Mouse (Mus musculus) limb, embryonic 10.5 days (tissue): ENCODE measurements around the gene Pip5k1c. TPM values are rescaled to one million over a fixed set of nuclear protein-coding genes. Genes with fewer than 3 reads are reported as not detected.

Experiments
- DNase-seq: peaks from one replicate; pipeline ENCODE4 v3.0.0-alpha.2; 2017; ENCODE audit warnings: low spot score
- H3K27ac ChIP-seq: fragments of 300-500 bp; sonication (generic); 2 replicates; pipeline ENCODE4 v1.5.1; 2016; ENCODE audit warnings: mild to moderate bottlenecking
- H3K27me3 ChIP-seq: fragments of 300-500 bp; sonication (generic); 2 replicates; pipeline ENCODE4 v1.6.1; 2016; ENCODE audit warnings: low read depth, mild to moderate bottlenecking; ENCODE audit not compliant: poor library complexity, severe bottlenecking
- H3K36me3 ChIP-seq: fragments of 300-500 bp; sonication (generic); 2 replicates; pipeline ENCODE4 v1.6.1; 2016; ENCODE audit warnings: mild to moderate bottlenecking, moderate library complexity
- H3K4me1 ChIP-seq: fragments of 300-500 bp; sonication (generic); 2 replicates; pipeline ENCODE4 v1.6.1; 2016
- H3K4me3 ChIP-seq: fragments of 300-500 bp; sonication (generic); 2 replicates; pipeline ENCODE4 v1.5.1; 2016; ENCODE audit warnings: mild to moderate bottlenecking, moderate library complexity
- H3K9me3 ChIP-seq: fragments of 300-500 bp; sonication (generic); replicated peaks from 2 replicates; pipeline ENCODE4 v1.6.1; 2016; ENCODE audit warnings: mild to moderate bottlenecking
- WGBS: fragments of 180-500 bp; shearing (Covaris S2); methylation state at CpG from one replicate; pipeline ENCODE4 v1.1.7; 2016; 5-methylcytosine and 5-hydroxymethylcytosine counted together
- microRNA-seq: library from miRNA; unstranded; fragments of <30 nt; microRNA quantifications from one replicate; pipeline ENCODE4, GENCODE M21; 2017
- polyA plus RNA-seq: library from polyadenylated mRNA; unstranded; fragments of >200 nt; fragmentation: Nextera tagmentation; extraction: Ambion mirVana; gene quantifications from 2 replicates; pipeline ENCODE4 v1.2.1, GENCODE M21; 2016

Gene Pip5k1c
- polyA plus RNA-seq, 1 experiment from 2014 or later = 71.3 TPM

DNA sequence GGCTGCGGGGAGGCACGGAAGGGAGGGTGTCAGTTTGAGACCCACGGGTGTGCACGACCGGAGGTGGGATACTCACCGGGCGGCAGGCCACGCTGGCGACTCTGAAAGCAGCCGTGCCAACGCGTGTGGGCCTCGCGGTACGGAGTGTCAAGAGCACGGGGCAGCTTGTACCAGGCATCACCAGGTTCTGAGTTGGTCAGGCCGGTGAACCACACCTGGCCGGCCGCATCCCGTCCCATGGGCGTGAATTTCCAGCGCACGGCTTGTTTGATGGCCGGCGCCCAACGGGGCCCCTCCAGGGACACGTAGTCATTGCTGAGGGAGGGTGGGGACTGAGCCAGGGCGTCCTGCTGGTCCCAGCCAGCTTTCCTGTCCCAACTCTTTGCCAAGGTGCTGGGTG lies 71.9 kb downstream of the Pip5k1c start:
- DNase-seq = no peak
- H3K9me3 ChIP-seq = no peaks in the 10 kb centered on the region
- H3K27ac ChIP-seq = no peak overlapping the region
- peak overlapping the region; percentile 47 for H3K4me3 ChIP-seq
- H3K36me3 ChIP-seq = peaks cover 63% of the 10 kb centered on the region
- H3K4me1 ChIP-seq = peaks cover 64% of the 10 kb centered on the region
- peaks cover 40% of the 10 kb centered on the region for H3K27me3 ChIP-seq
- WGBS = 11% methylated on average over 28 of the region's 28 CpGs

DNA sequence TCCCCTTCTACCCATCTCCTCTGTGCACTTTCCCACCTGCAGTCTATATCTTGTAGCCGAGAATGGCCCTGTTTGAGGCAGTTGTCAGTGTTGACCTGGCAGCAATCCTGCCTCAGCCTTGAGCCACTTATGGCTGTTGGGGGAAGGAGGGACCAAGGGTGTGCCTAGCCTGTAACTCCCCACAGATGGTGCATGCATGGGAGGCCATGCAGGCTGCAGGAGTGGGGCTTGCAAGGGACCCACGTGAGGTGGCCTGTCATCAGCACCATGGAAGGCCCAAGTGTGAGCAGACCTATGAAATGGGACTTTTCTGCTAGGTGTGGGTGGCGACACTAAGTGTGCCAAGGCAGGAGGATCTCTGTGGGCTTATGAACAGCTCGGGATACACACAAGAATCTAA lies 72.3 kb downstream of the Pip5k1c start:
- WGBS = 38% methylated on average over 4 of the region's 4 CpGs
- H3K36me3 ChIP-seq = peaks cover 67% of the 10 kb centered on the region
- peak overlapping the region; percentile 47 for H3K4me3 ChIP-seq
- no peaks in the 10 kb centered on the region for H3K9me3 ChIP-seq
- H3K27me3 ChIP-seq = peaks cover 40% of the 10 kb centered on the region
- H3K27ac ChIP-seq = no peak overlapping the region
- no peak for DNase-seq
- H3K4me1 ChIP-seq = peaks cover 62% of the 10 kb centered on the region

DNA sequence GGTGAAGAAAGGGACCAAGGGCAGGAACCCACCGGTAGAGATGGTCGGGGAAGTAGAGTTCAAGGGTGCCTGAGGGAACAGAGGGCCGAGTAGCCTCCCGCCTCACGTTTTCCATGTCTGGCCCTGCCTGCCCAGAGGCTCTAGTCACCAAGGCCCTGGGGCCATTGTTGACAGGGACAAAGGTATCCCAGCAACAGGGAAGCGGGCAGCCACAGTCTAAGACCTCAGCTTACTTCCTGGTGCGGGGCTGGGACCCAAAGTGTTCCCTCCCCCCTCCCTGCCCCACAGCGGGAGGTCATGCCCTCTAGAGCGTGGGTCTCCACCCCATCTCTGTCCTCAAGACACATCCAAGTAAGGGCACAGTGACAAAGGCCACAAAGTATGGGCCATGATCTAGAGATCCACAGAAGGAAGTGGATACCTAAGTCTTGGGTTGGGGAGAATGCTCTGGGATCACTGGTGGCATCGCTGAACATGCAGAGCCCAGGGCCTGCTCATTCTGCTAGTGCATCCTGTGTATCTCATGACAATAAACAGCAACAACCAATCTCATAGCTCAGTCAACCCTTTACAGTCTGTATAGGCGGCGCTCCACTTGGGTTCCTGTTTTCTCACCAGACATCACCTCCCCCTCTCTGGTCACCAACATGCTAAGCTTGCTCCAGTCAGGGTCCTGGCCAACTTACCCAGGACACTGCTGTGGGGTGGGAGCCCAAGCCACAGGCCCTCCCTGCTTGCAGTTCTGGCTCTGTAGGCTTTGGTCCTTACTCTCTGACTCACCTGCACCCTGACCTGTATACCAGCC lies 73.1 kb downstream of the Pip5k1c start, which contains the start of gene 4930404N11Rik:
Gene 4930404N11Rik (minus strand): TSS at position 145 of the 805 bp plus-strand sequence.
- 29% methylated on average over 12 of the region's 12 CpGs for WGBS

DNA sequence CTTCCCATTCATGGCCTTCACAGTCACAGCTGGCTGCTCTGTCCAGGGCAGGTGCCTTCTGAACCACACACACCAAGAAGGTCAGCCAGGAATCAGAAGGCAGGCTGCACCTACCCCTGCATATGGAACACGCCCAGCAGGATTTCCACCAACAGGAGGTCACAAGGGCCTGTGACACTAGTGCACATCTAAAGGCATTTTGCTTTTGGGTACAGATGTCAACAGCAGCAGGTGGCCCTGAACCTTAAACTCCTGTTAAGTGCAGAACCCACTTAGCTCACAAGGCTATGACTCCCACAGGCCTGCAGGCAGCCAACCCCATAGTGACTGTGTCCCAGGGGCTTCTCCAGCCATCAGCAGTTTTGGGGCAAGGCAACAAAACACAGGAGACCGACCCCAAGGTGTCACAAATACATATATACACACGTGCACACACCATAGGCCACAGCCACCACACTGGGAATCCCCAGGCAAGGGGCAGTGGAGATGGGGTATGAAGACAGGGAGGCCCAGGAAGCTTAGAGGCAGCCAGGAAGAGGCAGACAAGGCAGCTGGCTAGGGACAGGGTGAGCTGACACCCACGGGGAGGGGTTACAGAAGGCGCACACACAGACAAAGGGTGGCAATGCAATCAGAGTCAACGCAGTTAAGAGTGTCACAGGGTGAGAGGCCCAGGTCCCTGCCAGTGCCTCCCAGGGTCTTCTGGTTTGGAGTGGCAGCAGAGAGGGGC lies 73.9 kb downstream of the Pip5k1c start:
- peaks cover 40% of the 10 kb centered on the region for H3K27me3 ChIP-seq
- no peaks in the 10 kb centered on the region for H3K9me3 ChIP-seq
- H3K4me3 ChIP-seq = 0 out of 2 replicates have a peak overlapping the region, but pooled peaks have one; percentile 2
- peaks cover 75% of the 10 kb centered on the region for H3K36me3 ChIP-seq
- peaks cover 49% of the 10 kb centered on the region for H3K4me1 ChIP-seq
- H3K27ac ChIP-seq = no peak overlapping the region
- no peak for DNase-seq
- 83% methylated on average over 6 of the region's 6 CpGs for WGBS

More for the DNA sequence above, 73.1 kb downstream of the Pip5k1c start, which contains the start of gene 4930404N11Rik:
- Histone ChIP-seq H3K27me3 (peaks cover 40% of the 10 kb centered on the region), H3K27ac (no peak within 1 kb of the TSS), H3K4me1 (peaks cover 56% of the 10 kb centered on the region), H3K36me3 (peaks cover 75% of the 10 kb centered on the region), H3K9me3 (no peaks in the 10 kb centered on the region), H3K4me3 (peak within 1 kb of the TSS; percentile 47)
- DNase-seq = no peak

DNA sequence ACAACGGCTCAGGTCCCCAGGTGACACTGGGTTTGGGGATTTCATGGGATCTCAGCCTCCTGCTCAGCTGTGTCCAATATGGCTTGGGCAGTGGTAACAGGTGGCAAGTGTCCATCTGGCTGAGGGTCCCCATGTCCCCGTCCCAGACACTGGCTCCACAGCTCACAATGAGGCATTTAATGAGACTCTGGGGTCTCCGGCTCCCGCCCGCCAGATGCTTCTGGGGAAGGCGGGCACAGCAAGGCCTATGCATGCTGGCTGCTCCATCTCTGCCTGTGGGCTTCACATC lies 74.4 kb downstream of the Pip5k1c start:
- no peak overlapping the region for H3K27ac ChIP-seq
- peaks cover 38% of the 10 kb centered on the region for H3K27me3 ChIP-seq
- H3K36me3 ChIP-seq = peaks cover 75% of the 10 kb centered on the region
- DNase-seq = no peak
- H3K4me3 ChIP-seq = no peak overlapping the region
- H3K4me1 ChIP-seq = peaks cover 44% of the 10 kb centered on the region
- no peaks in the 10 kb centered on the region for H3K9me3 ChIP-seq
- WGBS = 90% methylated on average over 6 of the region's 6 CpGs

Small RNA genes lying within 50 kb of the gene (microRNA-seq; reads per million reads assigned to microRNA genes)
- gene Mir3057 = 15.5 reads per million, percentile 25 among the genes with 10 or more reads in this experiment

Other genes with a start within 250 kb of the Pip5k1c start
- 284 and 291 TPM in 2 replicates for gene Sgta, start 232.8 kb upstream of the Pip5k1c start, polyA plus RNA-seq
- 113 and 128 TPM in 2 replicates for gene Thop1, start 222.9 kb upstream of the Pip5k1c start, polyA plus RNA-seq
- 0.58 and 0.66 TPM in 2 replicates for gene Creb3l3, start 194.1 kb upstream of the Pip5k1c start, polyA plus RNA-seq
- gene Map2k2, start 187.0 kb upstream of the Pip5k1c start, polyA plus RNA-seq = 244 and 245 TPM in 2 replicates
- 9.6 and 11.7 TPM in 2 replicates for gene Zbtb7a, start 157.7 kb upstream of the Pip5k1c start, polyA plus RNA-seq
- gene Pias4, start 125.0 kb upstream of the Pip5k1c start, polyA plus RNA-seq = 73.6 and 73.9 TPM in 2 replicates
- 575 and 611 TPM in 2 replicates for gene Eef2, start 116.3 kb upstream of the Pip5k1c start, polyA plus RNA-seq
- 46.5 and 52.0 TPM in 2 replicates for gene Dapk3, start 110.0 kb upstream of the Pip5k1c start, polyA plus RNA-seq
- gene 4930442H23Rik, start 109.1 kb upstream of the Pip5k1c start, polyA plus RNA-seq = not detected in 2 replicates
- gene Nmrk2, start 90.9 kb upstream of the Pip5k1c start, polyA plus RNA-seq = not detected in 2 replicates
- gene Atcay, start 62.1 kb upstream of the Pip5k1c start, polyA plus RNA-seq = 0.06 TPM in 1 of 2 replicates, not detected in the other
- gene Zfr2, start 59.8 kb upstream of the Pip5k1c start, polyA plus RNA-seq = 2.0 and 5.0 TPM in 2 replicates
- gene Matk, start 40.0 kb upstream of the Pip5k1c start, polyA plus RNA-seq = 2.1 and 3.0 TPM in 2 replicates
- 234 and 258 TPM in 2 replicates for gene Mrpl54, start 26.0 kb upstream of the Pip5k1c start, polyA plus RNA-seq
- gene Apba3, start 26.0 kb upstream of the Pip5k1c start, polyA plus RNA-seq = 56.5 and 57.6 TPM in 2 replicates
- 4.7 and 5.1 TPM in 2 replicates for gene Tjp3, start 1.4 kb upstream of the Pip5k1c start, polyA plus RNA-seq
- 62.5 and 67.7 TPM in 2 replicates for gene Cactin, start 28.1 kb downstream of the Pip5k1c start, polyA plus RNA-seq
- 3.2 and 3.6 TPM in 2 replicates for gene Tbxa2r, start 35.8 kb downstream of the Pip5k1c start, polyA plus RNA-seq
- 0.09 TPM in 1 of 2 replicates, not detected in the other for gene Gipc3, start 50.3 kb downstream of the Pip5k1c start, polyA plus RNA-seq
- 99.6 and 114 TPM in 2 replicates for gene Hmg20b, start 57.5 kb downstream of the Pip5k1c start, polyA plus RNA-seq
- 7.6 and 8.8 TPM in 2 replicates for gene Mfsd12, start 64.5 kb downstream of the Pip5k1c start, polyA plus RNA-seq
- 0.24 and 0.38 TPM in 2 replicates for gene 4930404N11Rik, start 72.9 kb downstream of the Pip5k1c start, polyA plus RNA-seq
- 134 and 148 TPM in 2 replicates for gene Fzr1, start 85.6 kb downstream of the Pip5k1c start, polyA plus RNA-seq
- 101 and 115 TPM in 2 replicates for gene Dohh, start 91.5 kb downstream of the Pip5k1c start, polyA plus RNA-seq
- gene Gm48551, start 91.5 kb downstream of the Pip5k1c start, polyA plus RNA-seq = 3.8 and 4.2 TPM in 2 replicates
- 1.4 and 1.5 TPM in 2 replicates for gene Gm48552, start 96.0 kb downstream of the Pip5k1c start, polyA plus RNA-seq
- 1.9 and 2.9 TPM in 2 replicates for gene Smim24, start 100.1 kb downstream of the Pip5k1c start, polyA plus RNA-seq
- 9.3 and 19.8 TPM in 2 replicates for gene Nfic, start 162.7 kb downstream of the Pip5k1c start, polyA plus RNA-seq
- gene Celf5, start 189.7 kb downstream of the Pip5k1c start, polyA plus RNA-seq = 0.24 and 0.48 TPM in 2 replicates
- 100 and 102 TPM in 2 replicates for gene Ncln, start 203.4 kb downstream of the Pip5k1c start, polyA plus RNA-seq
- gene S1pr4, start 207.2 kb downstream of the Pip5k1c start, polyA plus RNA-seq = 0.34 and 0.39 TPM in 2 replicates
- gene Gna15, start 231.3 kb downstream of the Pip5k1c start, polyA plus RNA-seq = 0.80 and 2.0 TPM in 2 replicates